Mouse (Mus musculus): ENCODE data around the gene Coro6.
A peak's percentile ranks its signal among the peaks of the same experiment; 100 is the strongest.

Coro6 gene

DNA sequence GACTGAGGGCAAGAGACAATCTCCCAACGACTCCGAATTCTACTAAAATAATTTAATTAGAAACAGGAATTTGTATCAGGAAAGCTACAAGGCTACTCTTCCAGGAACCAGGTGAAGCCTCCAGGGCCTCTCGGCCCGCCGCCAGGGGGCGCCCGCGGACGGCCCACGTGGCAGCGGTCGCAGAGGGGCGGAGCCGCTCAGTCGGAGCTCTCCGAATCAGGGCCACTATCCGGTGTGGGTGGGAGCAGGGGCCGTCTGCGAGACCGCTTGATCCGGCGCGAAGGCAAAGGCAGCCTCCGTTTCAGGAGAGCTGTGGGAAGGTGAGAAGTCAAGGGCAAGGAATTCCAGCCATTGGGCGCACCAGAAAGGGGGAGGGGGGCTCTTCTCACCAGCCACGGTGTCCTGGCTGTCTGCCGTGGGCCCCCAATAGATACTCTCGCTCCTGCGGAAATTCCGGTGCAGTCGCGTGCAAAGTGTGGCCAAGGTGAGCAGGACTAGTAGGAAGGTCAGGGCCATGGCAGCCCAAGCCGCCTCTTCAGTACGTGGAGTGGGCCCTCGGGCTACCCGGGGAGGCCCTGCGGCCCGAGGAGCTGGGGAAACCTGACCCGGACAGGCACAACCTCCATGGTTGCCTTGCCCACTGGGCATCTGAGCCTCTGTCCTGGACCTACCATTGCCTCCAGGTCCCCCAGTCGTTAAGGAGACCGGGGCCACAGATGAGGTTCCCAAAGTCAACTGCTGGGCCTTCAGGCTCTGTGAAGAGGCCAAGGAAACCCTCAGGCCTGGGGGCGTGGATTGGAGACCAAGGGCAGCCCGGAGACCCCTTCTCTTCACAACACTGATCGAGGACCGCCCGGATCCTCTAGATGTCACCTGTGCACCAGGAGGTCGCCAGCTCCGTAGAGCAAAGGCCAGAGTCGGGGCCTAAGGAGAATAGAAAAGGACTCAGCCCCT, 46.1 kb downstream of the Coro6 start:
- DNase-seq (ENCODE audit: extremely low spot score, low spot score), result peak; percentile 85

DNA sequence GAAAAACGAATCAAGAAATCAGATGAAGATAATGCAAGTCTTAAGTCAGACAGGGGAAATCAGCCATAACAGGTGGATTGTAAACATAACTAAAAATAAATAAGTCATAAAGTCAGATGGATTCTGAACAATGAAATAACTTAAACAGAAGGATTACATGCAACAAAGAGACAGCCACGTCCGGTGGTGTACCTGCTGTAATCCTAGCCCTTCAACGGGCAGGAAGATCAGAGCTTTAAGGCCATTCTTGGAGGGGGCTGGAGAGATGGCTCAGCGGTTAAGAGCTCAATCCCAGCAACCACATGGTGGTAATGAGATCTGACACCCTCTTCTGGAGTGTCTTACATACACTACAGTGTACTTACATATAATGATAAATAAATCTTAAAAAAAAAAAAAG, 49.1 kb downstream of the Coro6 start:
- no peak for DNase-seq (ENCODE audit: extremely low spot score, low spot score)

- peak; percentile 93 for DNase-seq (ENCODE audit: extremely low spot score, low spot score)
Measured at GRCm38 (mm10) chr11:77512891-77513810, 50.9 kb downstream of the Coro6 start.

DNA sequence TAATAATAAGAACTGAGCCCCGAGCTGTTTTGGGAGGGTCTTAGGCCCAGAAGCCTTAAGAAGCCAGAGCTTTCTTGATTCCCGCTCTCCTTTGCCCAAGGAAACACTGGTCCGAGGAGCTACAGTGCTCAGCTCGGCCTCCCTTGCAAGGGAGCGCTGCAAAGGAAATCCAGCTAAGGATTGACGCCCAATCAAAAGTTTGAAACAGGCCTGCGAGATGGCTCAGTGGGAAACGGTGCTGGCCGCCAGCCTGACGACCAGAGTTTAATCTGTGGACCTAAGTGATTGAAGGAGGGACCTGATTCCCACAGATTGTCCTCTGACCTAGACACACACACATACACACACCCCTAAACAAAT, 51.6 kb downstream of the Coro6 start:
- DNase-seq (ENCODE audit: extremely low spot score, low spot score), result no peak

DNA sequence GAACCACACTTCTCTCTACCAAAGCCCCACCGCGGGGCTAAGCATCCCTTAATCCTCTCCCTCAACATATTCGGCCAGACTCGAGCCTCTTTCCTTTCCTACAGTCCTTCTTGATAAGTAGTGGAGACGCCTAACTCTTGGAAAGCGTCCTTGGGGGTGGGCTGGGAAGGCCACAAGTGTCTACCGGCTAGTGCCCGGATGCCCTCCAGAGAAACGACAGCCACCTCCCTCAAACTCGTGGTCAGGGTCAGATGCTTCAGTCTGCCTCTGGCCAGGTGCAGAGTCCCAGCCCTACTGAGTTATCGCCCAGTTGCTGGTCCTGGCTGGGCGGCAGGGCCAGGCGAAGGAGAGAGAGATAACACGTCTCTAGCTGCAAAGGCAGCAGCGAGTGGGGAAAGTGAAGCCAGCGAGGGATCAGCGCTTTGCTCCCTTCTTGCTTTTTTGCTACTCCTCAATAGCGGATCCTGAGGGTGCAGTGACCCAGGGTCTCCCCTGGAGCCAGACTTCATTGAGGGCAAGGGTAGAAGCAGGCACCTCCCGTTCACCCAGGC, 52.1 kb downstream of the Coro6 start:
- peak; percentile 72 for DNase-seq (ENCODE audit: extremely low spot score, low spot score)

DNA sequence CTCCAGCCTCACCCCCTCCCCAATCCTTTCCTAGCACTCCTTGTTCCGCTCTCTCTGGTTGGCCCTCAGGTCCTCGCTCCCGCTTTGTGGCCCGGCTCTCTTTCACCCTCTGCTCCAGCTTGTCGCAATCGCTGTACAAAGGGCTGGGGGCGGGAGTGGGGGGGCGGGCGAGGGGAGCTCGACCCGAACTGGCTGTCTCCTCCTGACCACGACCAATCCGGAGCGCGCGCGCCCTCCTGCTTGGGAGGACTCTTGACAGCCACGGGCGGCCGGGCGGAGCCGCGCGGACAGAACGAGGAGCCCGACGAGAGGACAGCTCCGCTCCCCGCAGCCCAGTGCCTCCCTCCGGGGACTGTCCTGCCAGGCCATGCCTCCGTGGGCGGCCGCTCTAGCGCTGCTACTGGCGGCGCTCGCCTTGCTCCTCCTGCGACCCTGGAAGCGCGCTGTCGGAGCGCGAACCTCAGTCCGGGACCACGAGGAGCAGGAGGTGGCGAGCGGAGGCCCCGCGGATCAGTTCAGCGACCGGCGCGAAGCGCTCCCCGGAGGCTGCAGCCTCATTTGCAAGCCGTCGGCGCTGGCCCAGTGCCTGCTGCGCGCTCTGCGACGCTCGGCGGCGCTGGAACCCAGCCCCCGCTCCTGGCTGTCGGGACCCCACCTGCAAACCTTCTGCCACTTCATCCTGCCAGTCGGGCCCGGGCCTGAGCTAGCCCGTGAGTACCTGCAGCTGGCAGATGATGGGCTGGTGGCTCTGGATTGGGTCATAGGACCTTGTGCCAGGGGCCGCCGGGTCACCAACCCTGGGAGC, 52.8 kb downstream of the Coro6 start, which contains the start of gene Abhd15:
Gene Abhd15, plus strand, starts transcription at position 290 of the 805 bp plus-strand sequence.
- peak; percentile 88 for DNase-seq (ENCODE audit: extremely low spot score, low spot score)

DNA sequence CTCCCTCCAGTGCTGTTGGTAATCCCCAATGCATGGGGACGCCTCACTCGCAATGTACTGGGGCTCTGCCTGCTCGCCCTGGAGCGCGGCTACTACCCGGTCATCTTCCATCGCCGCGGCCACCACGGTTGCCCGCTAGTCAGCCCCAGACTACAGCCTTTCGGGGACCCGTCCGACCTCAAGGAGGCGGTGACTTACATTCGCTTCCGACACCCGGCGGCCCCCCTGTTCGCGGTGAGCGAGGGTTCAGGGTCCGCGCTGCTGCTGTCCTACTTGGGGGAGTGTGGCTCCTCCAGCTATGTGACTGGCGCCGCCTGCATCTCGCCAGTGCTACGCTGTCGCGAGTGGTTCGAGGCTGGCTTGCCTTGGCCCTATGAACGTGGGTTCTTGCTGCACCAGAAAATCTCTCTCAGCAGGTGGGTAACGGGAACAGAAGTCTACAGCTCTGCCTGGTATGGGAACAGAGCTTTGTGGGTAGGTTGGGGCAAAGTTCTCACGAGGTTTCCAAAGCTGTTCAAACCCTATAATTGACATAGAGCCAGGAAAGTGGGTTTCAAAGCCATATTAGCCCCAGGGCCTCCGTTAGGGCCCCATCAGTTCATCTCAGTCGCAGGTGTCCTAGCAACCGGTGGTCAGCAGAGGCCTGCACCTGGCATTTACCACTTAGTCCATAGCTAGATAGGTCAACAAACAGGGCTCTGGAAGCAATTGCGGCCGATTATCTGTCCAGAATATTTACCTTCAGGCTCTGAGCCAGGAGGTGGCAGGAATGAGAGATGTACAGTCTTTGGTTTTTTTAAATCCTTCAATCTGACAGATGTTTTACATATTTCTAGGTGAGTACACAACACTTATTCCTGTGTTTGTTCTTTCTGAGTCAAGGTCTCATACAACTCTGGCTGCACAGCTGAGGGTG, 53.7 kb downstream of the Coro6 start, which contains the start of gene Trp53i13:
Gene Trp53i13, minus strand, starts transcription at position 344 of the 916 bp plus-strand sequence.
- DNase-seq (ENCODE audit: extremely low spot score, low spot score), result no peak

DNA sequence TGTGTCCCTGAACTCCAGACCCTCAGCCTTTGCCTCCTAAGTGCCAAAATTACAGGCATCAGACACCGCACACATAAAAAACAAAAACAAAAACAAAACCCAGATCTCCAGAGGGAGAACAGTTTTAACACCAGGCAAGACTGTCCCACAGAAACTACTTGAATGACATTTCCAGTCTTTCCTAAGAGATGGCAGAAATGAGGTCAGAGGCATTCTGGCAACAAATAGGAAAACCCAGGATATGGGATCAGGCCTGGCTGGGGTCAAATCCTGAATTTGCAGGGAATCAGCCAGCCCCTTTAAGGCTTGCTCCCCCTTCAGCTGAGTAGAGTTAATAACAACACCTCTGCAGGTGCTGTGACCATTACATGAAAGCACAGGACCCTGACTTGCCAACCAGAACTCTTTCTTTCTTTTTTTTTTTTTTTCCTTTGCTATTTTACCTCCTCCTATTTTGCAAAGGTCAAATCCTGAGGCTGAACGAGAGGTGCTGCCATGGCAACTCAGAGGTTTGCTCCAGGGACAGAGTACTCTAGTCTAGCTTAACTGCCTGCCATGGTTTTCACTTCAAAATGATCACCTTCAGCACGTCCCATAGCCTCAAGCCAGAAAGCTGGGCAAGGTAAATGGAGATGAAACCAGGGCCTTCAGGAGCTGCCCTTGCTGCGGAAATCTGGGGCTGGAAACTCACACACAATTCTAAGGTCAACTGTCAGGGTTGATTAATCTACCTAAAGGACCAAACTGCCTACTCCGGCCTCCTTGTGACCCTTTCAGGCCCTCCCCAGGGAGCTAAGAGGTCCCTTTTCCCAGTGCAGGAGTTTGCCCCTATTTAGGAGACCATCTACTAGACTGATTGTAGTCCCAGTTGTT, 54.6 kb downstream of the Coro6 start:
- no peak for DNase-seq (ENCODE audit: extremely low spot score, low spot score)

GRCm38 (mm10) chr11:77518051-77518798, 56.0 kb downstream of the Coro6 start:
- DNase-seq (ENCODE audit: extremely low spot score, low spot score), result no peak

DNA sequence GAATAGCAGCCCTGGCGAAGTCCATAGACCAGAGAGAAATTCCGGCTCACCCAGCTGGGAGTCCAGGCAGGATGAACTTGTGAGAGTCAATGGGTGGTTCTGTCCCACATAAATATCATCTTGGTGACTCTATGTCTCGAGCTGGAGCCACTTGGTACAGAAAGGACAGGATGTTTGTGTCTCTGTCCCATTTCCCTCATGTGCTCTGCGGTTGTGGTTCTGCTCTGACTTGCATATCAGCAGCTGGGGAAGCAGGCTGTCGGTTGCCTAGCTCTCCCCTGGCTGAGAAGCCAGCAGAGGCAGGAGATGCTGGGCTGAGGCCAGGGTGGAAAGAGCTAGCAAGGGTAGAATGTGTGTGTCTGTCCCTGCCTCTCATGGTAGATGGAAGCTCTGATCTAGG, 56.8 kb downstream of the Coro6 start, which contains the start of gene Gm10392:
Gene Gm10392, minus strand, starts transcription at position 156 of the 400 bp plus-strand sequence.
- no peak for DNase-seq (ENCODE audit: extremely low spot score, low spot score)

All from neural tube, embryonic 10.5 days (tissue).